ENCODE assay signal across 22 mouse cellular contexts in the genomic region with DNA sequence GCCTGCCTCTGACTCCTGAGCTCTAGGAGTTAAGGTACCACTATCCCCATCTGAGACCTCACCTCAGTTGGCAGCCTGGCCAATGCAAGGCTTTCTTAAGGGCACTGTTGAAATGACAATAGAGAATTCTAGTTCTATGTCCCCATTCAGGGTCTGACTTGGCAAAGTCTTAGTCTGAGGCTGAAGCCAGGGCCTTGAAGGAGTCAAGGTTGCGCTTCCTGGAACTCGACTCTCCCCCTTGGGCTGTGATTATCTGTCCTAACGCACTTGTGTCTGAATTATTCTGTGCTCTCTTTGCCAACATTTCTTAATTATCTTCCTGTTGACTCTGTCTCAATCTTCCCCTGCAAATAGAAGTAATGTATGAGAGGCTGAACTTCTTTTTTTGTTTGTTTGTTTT. TPM values are rescaled to one million over a fixed set of nuclear protein-coding genes. Genes with fewer than 3 reads are reported as not detected.
"Had no signal": no experiment of that assay in that cellular context is flagged by ENCODE, and none has a peak within 500 bp of the region (broad histone marks: within the 10 kb centered on the region; RNA-seq: fewer than 3 reads in every experiment).

No protein-coding gene starts in this region.

- H3K4me2 ChIP-seq: limb, embryonic 12.5 days; liver, embryonic 11.5 days; lung, embryonic 14.5 days; midbrain, embryonic 15.5 days; neural tube, embryonic 12.5 days had no signal

- H3K27me3 ChIP-seq: midbrain, embryonic 15.5 days; neural tube, embryonic 12.5 days had no signal

- DNase-seq: kidney, adult 11 months; kidney, adult 9 months; layer of hippocampus, adult 9-11 months; layer of hippocampus, postnatal 36 days; lung, postnatal 4 days; right cerebral cortex, postnatal 14 days; thymus, postnatal 36 days had no signal

- H3K4me3 ChIP-seq: limb, embryonic 12.5 days; midbrain, embryonic 10.5 days; midbrain, embryonic 15.5 days; neural tube, embryonic 12.5 days had no signal

- H3K9ac ChIP-seq: limb, embryonic 12.5 days; lung, embryonic 14.5 days; midbrain, embryonic 15.5 days; neural tube, embryonic 12.5 days had no signal

- H3K9me3 ChIP-seq: midbrain, embryonic 15.5 days had no signal

- ATAC-seq: midbrain, embryonic 15.5 days had no signal

- H3K4me1 ChIP-seq: limb, embryonic 12.5 days; midbrain, embryonic 10.5 days; midbrain, embryonic 15.5 days; neural tube, embryonic 12.5 days had no signal

- H3K27ac ChIP-seq: kidney, postnatal 0 days; limb, embryonic 12.5 days; midbrain, embryonic 10.5 days; midbrain, embryonic 15.5 days; neural tube, embryonic 12.5 days had no signal

- H3K36me3 ChIP-seq: limb, embryonic 12.5 days; midbrain, embryonic 10.5 days; midbrain, embryonic 15.5 days; neural tube, embryonic 12.5 days had no signal

RNA-seq across cellular contexts. Expression of a gene that starts 15.9 kb away (rescaled TPM):
- total RNA-seq: layer of hippocampus, adult 18-20 months; layer of hippocampus, postnatal 36 days; left cerebral cortex, postnatal 36 days; monocyte, adult 5-6 weeks; neutrophil, adult 5-6 weeks had no signal
- polyA plus RNA-seq: kidney, postnatal 0 days; limb, embryonic 12.5 days; liver, embryonic 11.5 days; liver, embryonic 16.5 days; lung, embryonic 14.5 days; midbrain, embryonic 10.5 days; midbrain, embryonic 15.5 days; neural tube, embryonic 12.5 days; spleen, adult 2 months; stomach, embryonic 16.5 days; thymus, postnatal 0 days had no signal
